Mouse (Mus musculus) cortical plate, adult 2 months (tissue): Measurements from ENCODE around the gene Eefsec. TPM values are rescaled to one million over a fixed set of nuclear protein-coding genes. Genes with fewer than 3 reads are reported as not detected.

Source experiments
- H3K27ac ChIP-seq: fragments of 200-500 bp; 2 replicates; pipeline ENCODE4 v1.5.1; 2012; ENCODE audit warnings: low read length, control low read depth, inconsistent platforms; ENCODE audit not compliant: insufficient read depth
- H3K4me1 ChIP-seq: fragments of 200-500 bp; 2 replicates; pipeline ENCODE4 v1.6.1; 2011; ENCODE audit warnings: low read length; ENCODE audit not compliant: control insufficient read depth, insufficient read depth
- H3K4me3 ChIP-seq: fragments of 200-500 bp; 2 replicates; pipeline ENCODE4 v1.5.1; 2011; ENCODE audit warnings: mild to moderate bottlenecking, low read length, control low read depth; ENCODE audit not compliant: insufficient read depth
- CTCF ChIP-seq: fragments of 200-500 bp; IDR thresholded peaks from 2 replicates; pipeline ENCODE4 v1.5.1; 2011; ENCODE audit warnings: mild to moderate bottlenecking, control low read depth, low read length; ENCODE audit not compliant: insufficient read depth; ENCODE audit errors: extremely low read depth
- POLR2A ChIP-seq: fragments of 200-500 bp; IDR thresholded peaks from 2 replicates; pipeline ENCODE4 v1.6.1; 2011; ENCODE audit warnings: mild to moderate bottlenecking, low read length, control low read depth; ENCODE audit not compliant: insufficient read depth; ENCODE audit errors: extremely low read depth
- polyA plus RNA-seq: library from polyadenylated mRNA; depleted of rRNA; stranded (reverse); fragments of >200 nt; gene quantifications from 2 replicates; pipeline ENCODE4 v1.2.3, GENCODE M21; 2012

Gene Eefsec
- polyA plus RNA-seq, 1 experiment: 18.3 TPM

GRCm38 (mm10) chr6:88251396-88251795 lies 194.9 kb downstream of the Eefsec start:
- no peak overlapping the region for H3K27ac ChIP-seq
- H3K4me1 ChIP-seq: no peaks in the 10 kb centered on the region
- H3K4me3 ChIP-seq: no peak overlapping the region
- no peak for TF ChIP-seq CTCF
- no peak for TF ChIP-seq POLR2A

- H3K27ac ChIP-seq: no peak overlapping the region
- no peak overlapping the region for H3K4me3 ChIP-seq
- TF ChIP-seq CTCF (no peak), POLR2A (no peak)
- no peaks in the 10 kb centered on the region for H3K4me1 ChIP-seq
Observed at GRCm38 (mm10) chr6:88249231-88249630, 197.1 kb downstream of the Eefsec start.

DNA sequence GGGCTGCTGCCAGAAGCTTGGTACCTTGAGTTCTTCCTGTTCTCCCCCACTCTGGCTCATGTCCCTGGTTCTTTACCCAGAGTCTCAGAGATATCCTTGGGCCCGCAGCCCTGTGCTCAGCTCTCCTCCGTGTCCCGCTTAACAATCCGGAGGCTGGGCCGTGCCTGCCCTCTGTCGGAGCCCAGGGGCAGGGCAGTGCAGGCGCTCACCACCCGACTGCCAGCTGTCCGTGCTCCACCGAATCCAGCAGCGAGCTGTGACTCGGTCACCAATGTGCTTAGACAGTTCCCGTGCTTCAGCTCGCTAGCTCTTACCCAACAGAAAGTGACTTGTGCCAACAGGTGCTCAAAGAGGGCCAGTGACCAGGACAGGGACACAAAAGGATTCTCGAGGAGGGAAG lies 203.7 kb downstream of the Eefsec start:
- Histone ChIP-seq H3K27ac (no peak overlapping the region), H3K4me1 (no peaks in the 10 kb centered on the region), H3K4me3 (no peak overlapping the region)
- peak; percentile 44 for TF ChIP-seq CTCF
- no peak for TF ChIP-seq POLR2A

DNA sequence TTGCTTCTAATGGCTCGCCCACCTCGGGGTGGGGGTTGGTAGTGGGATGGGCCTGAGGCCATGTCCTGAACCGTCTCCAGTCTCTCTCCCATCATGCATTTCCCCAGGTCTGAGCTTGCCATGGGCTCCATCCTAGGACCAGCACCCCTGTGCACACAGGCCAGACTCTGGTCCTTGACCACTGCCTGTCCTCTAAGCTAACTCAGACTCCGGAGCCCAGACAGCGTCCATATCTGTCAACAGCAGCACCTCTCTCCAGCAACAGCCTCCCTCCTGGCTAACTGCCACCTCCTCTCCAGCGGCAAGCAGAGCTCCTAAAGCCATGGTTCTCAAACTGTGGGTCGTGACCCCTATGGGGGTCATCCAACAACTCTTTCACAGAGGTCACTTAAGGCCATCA lies 209.8 kb downstream of the Eefsec start:
- no peaks in the 10 kb centered on the region for H3K4me1 ChIP-seq
- no peak for TF ChIP-seq POLR2A
- no peak for TF ChIP-seq CTCF
- no peak overlapping the region for H3K27ac ChIP-seq
- H3K4me3 ChIP-seq: no peak overlapping the region

DNA sequence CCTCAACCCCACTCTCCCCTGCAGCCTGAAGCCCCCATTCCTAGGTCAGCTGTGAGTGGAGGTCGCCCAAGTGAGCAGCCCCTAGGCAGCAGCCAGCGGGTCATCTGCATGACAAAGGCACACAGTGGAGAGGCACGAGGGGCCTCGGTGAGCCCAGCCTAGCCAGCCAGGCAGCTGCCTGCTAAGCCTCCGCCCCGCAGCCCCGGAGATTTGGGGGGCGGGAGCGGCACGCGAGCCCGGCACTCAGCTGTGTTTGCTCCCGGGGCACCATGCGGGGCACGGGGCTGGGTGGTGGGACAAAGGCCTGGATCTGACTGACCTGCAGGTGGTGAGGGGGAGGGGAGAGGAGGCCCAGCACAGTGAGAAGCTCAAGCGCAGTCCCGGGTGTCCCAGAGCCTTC lies 210.4 kb downstream of the Eefsec start:
- Histone ChIP-seq H3K27ac (no peak overlapping the region), H3K4me3 (no peak overlapping the region), H3K4me1 (no peaks in the 10 kb centered on the region)
- no peak for TF ChIP-seq CTCF
- no peak for TF ChIP-seq POLR2A

DNA sequence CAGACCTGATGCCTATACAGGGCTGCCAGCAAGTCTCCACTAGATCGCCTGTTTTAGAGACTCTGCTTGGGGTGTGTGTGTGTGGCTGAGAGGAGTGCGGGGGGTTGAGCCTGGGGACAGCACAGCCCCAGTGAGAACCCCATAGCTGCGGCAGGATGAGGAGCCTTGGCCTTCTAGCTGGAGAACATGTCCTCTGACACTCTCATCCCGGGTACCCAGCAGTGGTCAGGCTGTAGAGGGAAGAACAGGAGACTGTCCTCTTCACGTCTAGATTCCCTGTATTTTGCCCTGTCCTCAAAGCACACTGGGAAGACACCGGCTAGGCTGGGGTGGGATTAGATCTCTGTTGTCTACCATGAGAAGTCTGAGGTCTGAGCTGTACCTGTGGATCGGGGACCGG lies 210.9 kb downstream of the Eefsec start:
- Histone ChIP-seq H3K27ac (no peak overlapping the region), H3K4me3 (no peak overlapping the region), H3K4me1 (no peaks in the 10 kb centered on the region)
- TF ChIP-seq CTCF: no peak
- no peak for TF ChIP-seq POLR2A

GRCm38 (mm10) chr6:88233996-88234395 lies 212.3 kb downstream of the Eefsec start:
- no peak overlapping the region for H3K27ac ChIP-seq
- TF ChIP-seq CTCF (no peak), POLR2A (no peak)
- H3K4me1 ChIP-seq: no peaks in the 10 kb centered on the region
- H3K4me3 ChIP-seq: no peak overlapping the region

GRCm38 (mm10) chr6:88232221-88232620 lies 214.1 kb downstream of the Eefsec start:
- Histone ChIP-seq H3K4me3 (no peak overlapping the region), H3K27ac (no peak overlapping the region), H3K4me1 (no peaks in the 10 kb centered on the region)
- TF ChIP-seq POLR2A (no peak), CTCF (no peak)

DNA sequence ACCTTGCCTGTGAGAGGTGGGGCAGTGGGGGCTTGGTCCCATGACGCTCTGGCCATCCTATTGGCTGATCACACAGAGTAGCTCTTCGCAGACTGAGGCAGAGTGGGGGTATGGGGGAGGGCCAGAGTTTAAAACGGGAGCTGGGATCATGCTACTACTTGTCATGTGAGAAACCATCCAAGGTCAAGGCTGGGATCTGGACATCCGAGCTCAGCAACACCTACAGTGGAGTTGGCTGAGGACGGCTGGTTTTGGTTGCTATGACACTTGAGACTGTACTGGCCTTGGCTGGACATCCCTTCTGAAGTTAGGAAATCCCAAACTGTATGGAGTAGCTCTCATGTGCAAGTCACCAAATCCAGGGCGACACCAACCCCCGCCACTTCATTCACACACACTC lies 214.5 kb downstream of the Eefsec start:
- no peak overlapping the region for H3K27ac ChIP-seq
- no peak for TF ChIP-seq CTCF
- no peak for TF ChIP-seq POLR2A

GRCm38 (mm10) chr6:88229221-88229620 lies 217.1 kb downstream of the Eefsec start:
- TF ChIP-seq POLR2A: no peak
- TF ChIP-seq CTCF: no peak
- no peak overlapping the region for H3K4me3 ChIP-seq
- no peak overlapping the region for H3K27ac ChIP-seq
- H3K4me1 ChIP-seq: no peaks in the 10 kb centered on the region

More for the DNA sequence above, 214.5 kb downstream of the Eefsec start:
- Histone ChIP-seq H3K4me1 (no peaks in the 10 kb centered on the region), H3K4me3 (no peak overlapping the region)
